Mouse (Mus musculus): Measurements from ENCODE around the gene Mbnl1.

DNA sequence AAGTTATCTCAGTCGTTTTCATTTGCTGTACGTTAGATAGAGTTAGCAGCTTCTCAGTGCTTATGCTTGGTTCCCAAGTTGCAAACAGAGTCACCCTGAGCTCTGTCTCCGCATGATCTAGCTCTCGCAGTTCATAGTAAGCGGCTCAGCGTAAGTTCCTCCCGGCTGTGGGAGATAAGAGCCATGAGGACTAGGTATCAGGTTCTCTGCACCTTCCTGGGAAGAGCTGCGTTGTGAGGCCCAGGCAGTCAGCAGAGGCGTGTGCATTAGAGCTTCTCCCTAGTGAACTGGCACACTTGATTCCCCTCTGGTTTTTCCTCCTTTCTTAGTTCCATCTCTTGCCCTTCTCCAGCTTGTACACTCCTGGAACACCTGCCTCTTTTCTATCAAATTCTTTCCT is 73.6 kb downstream of the Mbnl1 start:
- no peak for TF ChIP-seq CTCF (IDR thresholded peaks at IDR 0.05; ENCODE audit: control insufficient read depth, insufficient read depth, low read length)
- TF ChIP-seq POLR2A (IDR thresholded peaks at IDR 0.05; ENCODE audit: borderline replicate concordance, control insufficient read depth, low read depth, low read length): no peak
